Mouse (Mus musculus) left cerebral cortex, adult 18-20 months (tissue): ENCODE measurements at regions not wholly inside any gene's neighbourhood (a gene's known extent, or its start where the extent isn't known, plus 50 kb on each side); places are given as distances from the start of the nearest gene placed in this dataset.
A peak's percentile ranks its signal among the peaks of the same experiment; 100 is the strongest.

Source experiments
- DNase-seq, 2 experiments: peaks; one replicate each; pipeline ENCODE4 v3.0.0; 2021 to 2022; ENCODE audit warnings: low spot score in 2 of 2, mixed read lengths in 1 of 2

- DNase-seq: no peak
These were observed 166.7 kb downstream of the Gadd45g start for GRCm38 (mm10) chr13:52013182-52013581.

GRCm38 (mm10) chr13:52013757-52014156, 167.3 kb downstream of the Gadd45g start:
- no peak for DNase-seq

GRCm38 (mm10) chr13:52014566-52014965, 168.1 kb downstream of the Gadd45g start:
- no peak for DNase-seq

GRCm38 (mm10) chr13:52015066-52015465, 168.6 kb downstream of the Gadd45g start:
- no peak for DNase-seq

GRCm38 (mm10) chr13:52015496-52015895, 169.0 kb downstream of the Gadd45g start:
- no peak for DNase-seq

- peak; percentile 10 to 19 for DNase-seq
These were observed 171.2 kb downstream of the Gadd45g start for GRCm38 (mm10) chr13:52017598-52018190.

- DNase-seq: no peak
These were observed 173.2 kb downstream of the Gadd45g start for GRCm38 (mm10) chr13:52019647-52020046.

- no peak for DNase-seq
These were observed 174.7 kb downstream of the Gadd45g start for GRCm38 (mm10) chr13:52021150-52021549.

- DNase-seq: no peak
These were observed 175.3 kb downstream of the Gadd45g start for GRCm38 (mm10) chr13:52021828-52022227.

- DNase-seq: no peak
These were observed 176.1 kb downstream of the Gadd45g start for GRCm38 (mm10) chr13:52022529-52022928.

- DNase-seq: no peak
These were observed 177.9 kb downstream of the Gadd45g start for GRCm38 (mm10) chr13:52024349-52024748.

- no peak for DNase-seq
These were observed 178.5 kb downstream of the Gadd45g start for GRCm38 (mm10) chr13:52024832-52025481.

- DNase-seq: no peak
These were observed 179.0 kb downstream of the Gadd45g start for GRCm38 (mm10) chr13:52025482-52025848.

- no peak for DNase-seq
These were observed 179.8 kb downstream of the Gadd45g start for GRCm38 (mm10) chr13:52026291-52026690.

- DNase-seq: no peak
These were observed 183.5 kb downstream of the Gadd45g start for GRCm38 (mm10) chr13:52029868-52030422.

- DNase-seq: no peak
These were observed 185.0 kb downstream of the Gadd45g start for GRCm38 (mm10) chr13:52031465-52031864.

GRCm38 (mm10) chr13:52035731-52036130, 189.3 kb downstream of the Gadd45g start:
- DNase-seq: no peak

GRCm38 (mm10) chr13:52036351-52036750, 189.9 kb downstream of the Gadd45g start:
- DNase-seq: no peak

GRCm38 (mm10) chr13:52037218-52037617, 190.7 kb downstream of the Gadd45g start:
- DNase-seq: no peak

GRCm38 (mm10) chr13:52041467-52042421, 195.3 kb downstream of the Gadd45g start:
- DNase-seq: no peak

- DNase-seq: no peak
These were observed 196.4 kb downstream of the Gadd45g start for GRCm38 (mm10) chr13:52042867-52043266.

- no peak for DNase-seq
These were observed 197.4 kb downstream of the Gadd45g start for GRCm38 (mm10) chr13:52043916-52044315.
